Mouse (Mus musculus): ENCODE measurements around the gene Fam174a. TPM values are rescaled to one million over a fixed set of nuclear protein-coding genes. Genes with fewer than 3 reads are reported as not detected.

Fam174a gene
- polyA plus RNA-seq, 1 experiment, result 6.8 TPM

DNA sequence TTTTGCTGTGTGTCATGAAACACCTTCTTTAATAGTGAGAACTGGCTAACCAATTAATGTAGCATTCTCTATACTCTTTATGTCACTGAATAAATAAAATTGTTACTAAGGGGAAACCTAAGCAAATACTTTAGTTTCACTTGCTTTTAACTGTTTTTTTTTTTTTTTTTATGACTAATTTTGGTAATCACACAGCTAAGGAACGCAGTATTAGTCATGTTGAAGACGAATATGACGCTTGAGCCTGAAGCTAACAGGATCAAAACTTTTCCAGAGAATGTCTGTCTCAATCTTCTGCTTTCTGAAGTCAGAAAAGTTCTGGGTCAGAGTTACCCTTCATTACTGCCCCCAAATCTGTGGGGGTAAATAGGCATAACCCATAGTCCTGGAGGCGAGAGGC is 54.3 kb downstream of the Fam174a start:
- TF ChIP-seq CTCF (IDR thresholded peaks at IDR 0.05; ENCODE audit: low read depth, low read length) (no peak), POLR2A (IDR thresholded peaks at IDR 0.05; ENCODE audit: insufficient read depth, low read length) (no peak), EP300 (IDR thresholded peaks at IDR 0.05; ENCODE audit: insufficient read depth, low read depth, low read length) (no peak)
- Histone ChIP-seq H3K4me3 (ENCODE audit: low read depth, low read length) (no peak overlapping the region), H3K4me1 (ENCODE audit: control insufficient read depth, insufficient read depth, low read length) (no peaks in the 10 kb centered on the region), H3K9ac (ENCODE audit: low read depth, poor library complexity, severe bottlenecking) (no peak overlapping the region), H3K36me3 (ENCODE audit: control insufficient read depth, insufficient read depth, low read length, poor library complexity, severe bottlenecking) (no peaks in the 10 kb centered on the region), H3K9me3 (replicated peaks; ENCODE audit: control insufficient read depth, insufficient read depth, low read length, poor library complexity, severe bottlenecking) (no peaks in the 10 kb centered on the region), H3K27ac (ENCODE audit: insufficient read depth, low read length) (no peak overlapping the region), H3K27me3 (ENCODE audit: control insufficient read depth, insufficient read depth, low read length, poor library complexity, severe bottlenecking) (no peaks in the 10 kb centered on the region)

DNA sequence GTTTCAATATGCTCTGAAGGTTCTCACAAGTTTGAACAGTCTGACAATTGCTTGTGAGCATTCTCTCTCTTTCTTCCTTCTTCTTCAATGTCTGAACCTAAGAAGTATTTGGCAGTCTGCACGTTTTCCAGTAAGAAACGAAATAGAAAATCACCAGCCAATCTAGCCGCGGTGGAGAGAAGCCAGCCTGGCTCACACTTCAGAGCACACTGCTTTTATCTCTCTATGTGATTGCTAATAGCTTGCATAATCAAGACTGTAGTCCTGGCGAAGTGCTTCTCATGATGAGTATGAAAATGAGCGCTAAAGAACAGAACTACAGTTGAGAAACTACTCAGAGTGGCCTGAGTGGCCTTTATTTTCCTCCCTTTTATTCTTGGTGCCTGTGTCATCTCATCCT is 62.0 kb downstream of the Fam174a start:
- H3K9ac ChIP-seq (ENCODE audit: low read depth, poor library complexity, severe bottlenecking), result no peak overlapping the region
- H3K9me3 ChIP-seq (replicated peaks; ENCODE audit: control insufficient read depth, insufficient read depth, low read length, poor library complexity, severe bottlenecking), result no peaks in the 10 kb centered on the region
- no peak overlapping the region for H3K27ac ChIP-seq (ENCODE audit: insufficient read depth, low read length)
- H3K36me3 ChIP-seq (ENCODE audit: control insufficient read depth, insufficient read depth, low read length, poor library complexity, severe bottlenecking), result no peaks in the 10 kb centered on the region
- TF ChIP-seq EP300 (IDR thresholded peaks at IDR 0.05; ENCODE audit: insufficient read depth, low read depth, low read length) (no peak), POLR2A (IDR thresholded peaks at IDR 0.05; ENCODE audit: insufficient read depth, low read length) (no peak), CTCF (IDR thresholded peaks at IDR 0.05; ENCODE audit: low read depth, low read length) (no peak)
- no peaks in the 10 kb centered on the region for H3K27me3 ChIP-seq (ENCODE audit: control insufficient read depth, insufficient read depth, low read length, poor library complexity, severe bottlenecking)
- no peaks in the 10 kb centered on the region for H3K4me1 ChIP-seq (ENCODE audit: control insufficient read depth, insufficient read depth, low read length)
- no peak overlapping the region for H3K4me3 ChIP-seq (ENCODE audit: low read depth, low read length)

GRCm38 (mm10) chr1:95381028-95381427 is 67.6 kb downstream of the Fam174a start:
- no peaks in the 10 kb centered on the region for H3K4me1 ChIP-seq (ENCODE audit: control insufficient read depth, insufficient read depth, low read length)
- no peak overlapping the region for H3K27ac ChIP-seq (ENCODE audit: insufficient read depth, low read length)
- no peak overlapping the region for H3K4me3 ChIP-seq (ENCODE audit: low read depth, low read length)
- no peak overlapping the region for H3K9ac ChIP-seq (ENCODE audit: low read depth, poor library complexity, severe bottlenecking)
- H3K9me3 ChIP-seq (replicated peaks; ENCODE audit: control insufficient read depth, insufficient read depth, low read length, poor library complexity, severe bottlenecking), result no peaks in the 10 kb centered on the region
- H3K36me3 ChIP-seq (ENCODE audit: control insufficient read depth, insufficient read depth, low read length, poor library complexity, severe bottlenecking), result no peaks in the 10 kb centered on the region
- H3K27me3 ChIP-seq (ENCODE audit: control insufficient read depth, insufficient read depth, low read length, poor library complexity, severe bottlenecking), result no peaks in the 10 kb centered on the region
- TF ChIP-seq CTCF (IDR thresholded peaks at IDR 0.05; ENCODE audit: low read depth, low read length), result no peak
- no peak for TF ChIP-seq EP300 (IDR thresholded peaks at IDR 0.05; ENCODE audit: insufficient read depth, low read depth, low read length)
- no peak for TF ChIP-seq POLR2A (IDR thresholded peaks at IDR 0.05; ENCODE audit: insufficient read depth, low read length)

Measured in ES-Bruce4 (cell line).